ENCODE assay signal across 38 mouse cellular contexts in the genomic region with DNA sequence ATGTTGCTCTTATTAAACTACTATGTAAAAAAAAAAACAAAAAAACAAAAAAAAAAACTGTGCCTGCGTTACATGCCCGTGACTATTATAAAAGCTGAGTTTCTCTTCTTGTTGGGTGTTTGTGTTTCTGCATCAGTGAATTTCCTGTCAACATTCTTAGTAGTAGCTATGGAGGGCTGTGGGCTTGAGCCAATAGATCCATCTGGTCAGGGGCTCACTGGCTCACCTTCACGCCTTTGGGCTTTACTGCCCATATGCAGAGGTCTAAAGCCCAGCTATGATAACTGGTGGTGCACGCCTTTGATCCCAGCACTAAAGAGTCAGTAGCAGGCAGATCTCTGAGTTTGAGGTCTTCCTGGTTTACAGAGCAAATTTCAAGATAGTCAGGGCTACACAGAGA. TPM values are rescaled to one million over a fixed set of nuclear protein-coding genes. Genes with fewer than 3 reads are reported as not detected.
DNase-seq lines count a peak whose midpoint lies in the region; ATAC-seq lines count a peak whose summit lies in the region.
"Had no signal": no experiment of that assay in that cellular context is flagged by ENCODE, and none has a peak within 500 bp of the region (broad histone marks: within the 10 kb centered on the region; RNA-seq: fewer than 3 reads in every experiment).

No protein-coding gene starts in this region.

- H3K9ac ChIP-seq in liver, embryonic 11.5 days (ENCODE audit: low read depth, low read length) = peak overlapping the region; percentile 35
- no peak overlapping the region for H3K9ac ChIP-seq in liver, embryonic 16.5 days (ENCODE audit: low read depth, low read length)
- no peak overlapping the region for H3K9ac ChIP-seq in heart, embryonic 12.5 days
- H3K9ac ChIP-seq: forebrain, embryonic 12.5 days; hindbrain, embryonic 13.5 days; limb, embryonic 15.5 days; neural tube, embryonic 12.5 days had no signal

- peak; percentile 13 for DNase-seq in kidney, postnatal 10 days
- no peak for DNase-seq in kidney, postnatal 4 days
- DNase-seq in liver, embryonic 11.5 days (ENCODE audit: low spot score) = no peak
- no peak for DNase-seq in gastrocnemius, postnatal 25 days
- DNase-seq: adrenal gland, adult 2 months; adrenal gland, postnatal 36 days; cerebellum, adult 2 months; cerebellum, postnatal 14 days; gastrocnemius, postnatal 10 days; heart, postnatal 4 days; kidney, adult 18-20 months; layer of hippocampus, postnatal 36 days; left cerebral cortex, postnatal 4 days; lung, postnatal 36 days; thymus, postnatal 25 days had no signal

- no peak overlapping the region for H3K4me3 ChIP-seq in brown adipose tissue, adult 24 weeks (ENCODE audit: insufficient read depth, low read depth, low read length)
- no peak overlapping the region for H3K4me3 ChIP-seq in liver, embryonic 11.5 days (ENCODE audit: low read depth, low read length)
- no peak overlapping the region for H3K4me3 ChIP-seq in liver, embryonic 16.5 days (ENCODE audit: low read depth, low read length)
- H3K4me3 ChIP-seq in heart, embryonic 12.5 days = no peak overlapping the region
- H3K4me3 ChIP-seq: erythroblast, embryonic 14.5 days; forebrain, embryonic 12.5 days; heart, embryonic 10.5 days; hindbrain, embryonic 13.5 days; limb, embryonic 15.5 days; neural tube, embryonic 12.5 days had no signal

- no peaks in the 10 kb centered on the region for H3K9me3 ChIP-seq in liver, embryonic 11.5 days (ENCODE audit: control insufficient read depth, low read length)
- no peaks in the 10 kb centered on the region for H3K9me3 ChIP-seq in liver, embryonic 16.5 days (replicated peaks; ENCODE audit: control insufficient read depth, low read length)
- H3K9me3 ChIP-seq in heart, embryonic 12.5 days (replicated peaks) = no peaks in the 10 kb centered on the region
- H3K9me3 ChIP-seq: forebrain, embryonic 12.5 days; heart, embryonic 10.5 days; hindbrain, embryonic 13.5 days; limb, embryonic 15.5 days; neural tube, embryonic 12.5 days had no signal

- no peaks in the 10 kb centered on the region for H3K27me3 ChIP-seq in liver, embryonic 11.5 days (replicated peaks; ENCODE audit: control insufficient read depth, insufficient read depth, low read length)
- H3K27me3 ChIP-seq in liver, embryonic 16.5 days (ENCODE audit: control insufficient read depth, insufficient read depth, low read depth, low read length) = no peaks in the 10 kb centered on the region
- no peaks in the 10 kb centered on the region for H3K27me3 ChIP-seq in heart, embryonic 12.5 days (replicated peaks)
- H3K27me3 ChIP-seq: CH12.LX; hindbrain, embryonic 13.5 days; limb, embryonic 15.5 days; neural tube, embryonic 12.5 days had no signal

- peaks cover 30% of the 10 kb centered on the region for H3K4me1 ChIP-seq in brown adipose tissue, adult 24 weeks (ENCODE audit: control insufficient read depth, insufficient read depth, insufficient read length, low read length)
- H3K4me1 ChIP-seq in liver, embryonic 11.5 days (replicated peaks; ENCODE audit: control insufficient read depth, insufficient read depth, low read length) = peaks cover 85% of the 10 kb centered on the region
- peaks cover 71% of the 10 kb centered on the region for H3K4me1 ChIP-seq in liver, embryonic 16.5 days (ENCODE audit: control insufficient read depth, low read depth, low read length)
- peaks cover 45% of the 10 kb centered on the region for H3K4me1 ChIP-seq in heart, embryonic 12.5 days (replicated peaks)

- no peaks in the 10 kb centered on the region for H3K36me3 ChIP-seq in liver, embryonic 11.5 days (ENCODE audit: control insufficient read depth, insufficient read depth, low read length)
- H3K36me3 ChIP-seq in liver, embryonic 16.5 days (ENCODE audit: control insufficient read depth, insufficient read depth) = no peaks in the 10 kb centered on the region
- no peaks in the 10 kb centered on the region; the same call in 1 of the 2 replicates for H3K36me3 ChIP-seq in heart, embryonic 12.5 days
- H3K36me3 ChIP-seq: forebrain, embryonic 12.5 days; heart, embryonic 10.5 days; hindbrain, embryonic 13.5 days; limb, embryonic 15.5 days; neural tube, embryonic 12.5 days had no signal

- no peak overlapping the region for H3K4me2 ChIP-seq in liver, embryonic 11.5 days
- H3K4me2 ChIP-seq in liver, embryonic 16.5 days (ENCODE audit: low read depth, low read length) = no peak overlapping the region
- H3K4me2 ChIP-seq in heart, embryonic 12.5 days = no peak overlapping the region
- H3K4me2 ChIP-seq: forebrain, embryonic 12.5 days; hindbrain, embryonic 13.5 days; limb, embryonic 15.5 days; midbrain, embryonic 11.5 days; neural tube, embryonic 12.5 days had no signal

- peak overlapping the region; percentile 23; the same call in 1 of the 2 replicates for H3K27ac ChIP-seq in brown adipose tissue, adult 24 weeks (replicated peaks; ENCODE audit: low read depth, low read length)
- peak overlapping the region; percentile 48; the same call in 1 of the 2 replicates for H3K27ac ChIP-seq in liver, embryonic 11.5 days (ENCODE audit: low read depth, low read length)
- peak overlapping the region; percentile 57 for H3K27ac ChIP-seq in liver, embryonic 16.5 days (ENCODE audit: low read length)
- no peak overlapping the region for H3K27ac ChIP-seq in heart, embryonic 12.5 days (ENCODE audit: poor library complexity, severe bottlenecking)
- H3K27ac ChIP-seq: forebrain, embryonic 12.5 days; hindbrain, embryonic 13.5 days; limb, embryonic 15.5 days; neural tube, embryonic 12.5 days had no signal

- ATAC-seq in liver, embryonic 11.5 days (replicated peaks; ENCODE audit: low FRiP score) = no peak
- ATAC-seq in liver, embryonic 16.5 days (ENCODE audit: low read depth) = no peak
- no peak for ATAC-seq in heart, embryonic 12.5 days (ENCODE audit: insufficient number of reproducible peaks, low FRiP score)
- ATAC-seq: activated CD4-positive, CD25-positive, alpha-beta regulatory T cell, adult 4 months; midbrain, embryonic 16.5 days had no signal

- 70% methylated on average over 4 of the region's 4 CpGs for WGBS in liver, embryonic 11.5 days
- WGBS in liver, embryonic 16.5 days (ENCODE audit: insufficient replicate concordance) = 57% methylated on average over 4 of the region's 4 CpGs
- 80% methylated on average over 4 of the region's 4 CpGs for WGBS in heart, embryonic 12.5 days

RNA-seq across cellular contexts. Expression of a gene that starts 6.5 kb away (rescaled TPM):
- 17.4 and 18.2 TPM in 2 replicates for polyA plus RNA-seq in brown adipose tissue, adult 24 weeks (2012; ENCODE audit: insufficient read depth, insufficient read length, missing spikeins)
- polyA plus RNA-seq in liver, embryonic 11.5 days (2014; fragmentation: Nextera tagmentation; extraction: Ambion mirVana) = 37.1 and 38.3 TPM in 2 replicates
- polyA plus RNA-seq in liver, embryonic 16.5 days (2015; fragmentation: Nextera tagmentation; extraction: Ambion mirVana) = 15.4 and 16.0 TPM in 2 replicates
- total RNA-seq in gastrocnemius, postnatal 25 days (2021) = 100 to 1,000 TPM; 329 to 377 TPM
- 154 and 164 TPM in 2 replicates for polyA plus RNA-seq in heart, embryonic 12.5 days (2016; fragmentation: Nextera tagmentation; extraction: Ambion mirVana)

RNA-seq across cellular contexts. Expression of a gene that starts 18.1 kb away (rescaled TPM):
- not detected in 2 replicates for polyA plus RNA-seq in brown adipose tissue, adult 24 weeks (2012; ENCODE audit: insufficient read depth, insufficient read length, missing spikeins)
- polyA plus RNA-seq in liver, embryonic 11.5 days (2014; fragmentation: Nextera tagmentation; extraction: Ambion mirVana) = 1.5 and 2.0 TPM in 2 replicates
- polyA plus RNA-seq in liver, embryonic 16.5 days (2015; fragmentation: Nextera tagmentation; extraction: Ambion mirVana) = 0.51 and 0.81 TPM in 2 replicates
- total RNA-seq in gastrocnemius, postnatal 25 days (2021) = not detected
- 1.2 and 1.5 TPM in 2 replicates for polyA plus RNA-seq in heart, embryonic 12.5 days (2016; fragmentation: Nextera tagmentation; extraction: Ambion mirVana)
- total RNA-seq: adrenal gland, adult 2 months; adrenal gland, postnatal 36 days; CH12.LX; gastrocnemius, postnatal 10 days; granulocyte monocyte progenitor cell, adult 5-6 weeks; heart, postnatal 4 days; layer of hippocampus, postnatal 36 days; left cerebral cortex, postnatal 4 days had no signal
- polyA plus RNA-seq: adrenal gland, adult 2 months; brain, embryonic 14.5 days; cerebellum, adult 2 months; cortical plate, adult 2 months; erythroblast, embryonic 14.5 days had no signal

RNA-seq across cellular contexts. Expression of a gene that starts 44.4 kb away (rescaled TPM):
- polyA plus RNA-seq in brown adipose tissue, adult 24 weeks (2012; ENCODE audit: insufficient read depth, insufficient read length, missing spikeins) = not detected in 2 replicates
- not detected in 2 replicates for polyA plus RNA-seq in liver, embryonic 11.5 days (2014; fragmentation: Nextera tagmentation; extraction: Ambion mirVana)
- not detected in 2 replicates for polyA plus RNA-seq in liver, embryonic 16.5 days (2015; fragmentation: Nextera tagmentation; extraction: Ambion mirVana)
- total RNA-seq in gastrocnemius, postnatal 25 days (2021) = not detected
- 0.51 TPM in 1 of 2 replicates, not detected in the other for polyA plus RNA-seq in heart, embryonic 12.5 days (2016; fragmentation: Nextera tagmentation; extraction: Ambion mirVana)
- total RNA-seq: adrenal gland, adult 2 months; adrenal gland, postnatal 36 days; CH12.LX; ES-E14; gastrocnemius, postnatal 10 days; granulocyte monocyte progenitor cell, adult 5-6 weeks; heart, postnatal 4 days; layer of hippocampus, postnatal 36 days; megakaryocyte, adult 5-6 weeks had no signal
- polyA plus RNA-seq: adrenal gland, adult 2 months; cerebellum, adult 2 months; cortical plate, adult 2 months; embryonic facial prominence, embryonic 14.5 days; erythroblast, embryonic 14.5 days; heart, embryonic 10.5 days; heart, postnatal 0 days; large intestine, adult 2 months; limb, embryonic 15.5 days; lung, embryonic 16.5 days; stomach, embryonic 14.5 days had no signal
